Mouse (Mus musculus) left cerebral cortex, postnatal 36 days (tissue): ENCODE measurements around the gene Cip2a. TPM values are rescaled to one million over a fixed set of nuclear protein-coding genes. Genes with fewer than 3 reads are reported as not detected.
A peak's percentile ranks its signal among the peaks of the same experiment; 100 is the strongest.

ENCODE experiments used
- DNase-seq, 2 experiments: peaks; one replicate each; pipeline ENCODE4 v3.0.0; 2021 to 2022; ENCODE audit warnings: low spot score in 2 of 2, mixed read lengths in 1 of 2
- intact Hi-C: fragments of 180-260 bp; cut with DNase I; formaldehyde crosslinking; loops from one replicate; pipeline ENCODE4 v1.15.1; 2025
- total RNA-seq, 2 experiments: library from RNA; stranded (reverse); gene quantifications; 2 replicates each; pipeline ENCODE4 v1.2.3; 2021

Cip2a gene
- total RNA-seq = 1 to 10 TPM; 2.4 TPM

DNA sequence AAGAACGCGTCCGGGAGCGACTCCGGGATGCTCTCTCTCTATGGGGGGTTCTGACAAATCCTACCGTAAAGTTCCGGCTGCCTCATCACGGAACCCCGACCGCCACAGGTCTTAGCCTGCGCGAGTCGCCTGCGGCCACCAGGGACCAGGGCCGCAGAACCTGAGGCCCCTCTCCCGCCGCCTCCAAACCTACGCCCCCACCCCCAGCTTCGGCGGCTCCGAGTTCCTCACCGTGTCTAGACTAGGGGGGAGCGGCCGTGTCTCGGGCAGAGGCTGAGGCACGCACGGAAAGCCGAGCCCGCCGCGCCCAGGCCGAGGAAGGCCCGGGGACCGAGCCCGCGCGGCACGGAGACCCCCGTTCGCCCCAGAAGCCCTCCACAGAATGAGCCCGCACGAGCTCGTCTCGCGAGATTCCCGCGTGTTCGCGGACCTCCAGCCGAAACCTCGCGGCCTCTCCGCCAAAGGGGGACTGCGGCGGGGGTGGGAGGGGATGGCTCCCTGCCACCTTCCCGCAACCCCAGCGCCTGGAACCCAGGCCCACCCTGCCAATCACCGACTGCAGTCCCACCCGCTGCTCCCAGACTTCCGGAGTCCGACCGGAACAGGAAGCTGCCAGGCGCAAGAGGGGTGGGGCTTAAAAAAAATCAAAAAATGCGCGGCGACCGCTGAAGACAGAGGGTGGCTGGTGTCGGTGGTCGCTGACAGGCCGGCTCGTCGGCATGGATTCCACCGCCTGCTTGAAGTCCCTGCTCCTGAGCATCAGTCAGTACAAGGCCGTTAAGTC, at the start of gene Cip2a, which contains the start of gene Dzip3:
Gene Cip2a (plus strand): TSS at position 627 of the 784 bp plus-strand sequence.
Gene Dzip3 (minus strand): TSS at position 607 of the 784 bp plus-strand sequence.
- DNase-seq = peak; percentile 86 to 89
- intact Hi-C loops = no loop called here

DNA sequence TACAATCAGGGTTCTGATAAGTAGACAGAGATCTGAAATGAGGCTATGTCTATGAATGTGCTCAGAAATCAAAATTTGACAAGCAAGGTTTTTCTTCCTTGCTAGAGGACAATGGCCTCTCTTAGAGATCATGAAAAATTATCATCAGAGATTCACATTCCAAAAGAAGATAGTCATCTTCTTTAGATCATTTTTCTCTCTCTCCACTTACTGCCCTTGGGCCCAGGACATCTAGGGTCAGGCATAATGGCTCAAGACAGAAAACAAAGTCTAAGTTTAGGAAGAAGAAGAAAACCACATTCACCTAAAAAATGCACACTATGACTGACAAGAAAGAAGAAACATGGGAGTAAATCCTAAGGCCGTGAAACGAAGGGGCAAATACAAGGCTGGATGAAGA, 21.0 kb upstream of the Cip2a start:
- DNase-seq = no peak

GRCm38 (mm10) chr16:48973548-48973947, 20.4 kb upstream of the Cip2a start:
- intact Hi-C loops = no loop called here
- DNase-seq = no peak

More for the DNA sequence above, 21.0 kb upstream of the Cip2a start:
- intact Hi-C loops = no loop called here

DNA sequence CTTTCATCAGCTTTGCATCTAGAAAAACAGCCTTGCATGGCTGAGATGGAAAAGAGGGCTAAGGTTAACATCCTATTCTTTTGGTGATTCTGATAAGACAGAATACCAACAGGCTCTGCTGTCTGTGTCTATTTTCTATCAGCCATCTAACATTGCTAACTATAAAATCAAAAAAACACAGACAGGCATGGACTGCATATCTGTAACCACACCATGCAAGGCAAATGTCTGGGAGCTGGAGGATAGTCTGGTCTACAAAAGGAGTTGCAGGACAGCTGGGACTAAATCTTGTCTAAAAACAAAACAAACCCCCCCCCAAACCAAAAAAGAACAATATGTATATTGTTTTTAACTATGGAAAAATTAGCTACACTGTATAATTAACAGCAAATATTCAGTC, 14.0 kb upstream of the Cip2a start:
- no peak for DNase-seq
- intact Hi-C loops = no loop called here

DNA sequence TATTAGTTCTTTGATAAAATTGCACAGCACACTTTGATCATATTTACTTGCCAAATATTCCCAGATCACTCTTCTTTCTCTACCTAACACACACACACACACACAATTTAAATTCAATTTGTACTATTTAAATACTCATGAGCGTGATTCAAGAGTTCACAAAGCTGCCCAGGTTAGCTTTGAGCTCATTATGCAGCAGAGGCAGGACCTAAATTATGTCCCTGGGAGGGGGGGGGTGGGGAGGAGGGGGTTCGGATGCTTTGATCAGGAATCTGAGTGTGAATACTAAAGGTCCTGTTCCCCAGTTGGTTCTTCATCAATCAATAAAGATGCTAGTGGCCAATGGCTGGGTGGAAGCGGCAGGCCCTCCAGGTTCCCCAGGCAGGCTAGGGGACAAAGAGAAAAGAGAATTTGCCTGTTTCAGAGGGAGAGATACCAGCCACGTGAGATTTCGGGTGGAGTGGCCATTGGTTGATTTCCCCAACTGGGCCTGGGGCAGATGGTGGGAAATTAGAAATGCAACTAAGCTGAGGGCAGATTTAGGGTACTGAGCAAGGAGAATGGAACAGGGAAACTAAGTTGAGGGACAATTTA, 8.9 kb upstream of the Cip2a start:
- DNase-seq = no peak
- intact Hi-C loops = no loop called here

GRCm38 (mm10) chr16:48989700-48990099, 4.3 kb upstream of the Cip2a start:
- intact Hi-C loops = no loop called here

GRCm38 (mm10) chr16:48992437-48993230, 1.4 kb upstream of the Cip2a start:
- intact Hi-C loops = no loop called here
- DNase-seq = no peak

More at GRCm38 (mm10) chr16:48989700-48990099, 4.3 kb upstream of the Cip2a start:
- DNase-seq = no peak

DNA sequence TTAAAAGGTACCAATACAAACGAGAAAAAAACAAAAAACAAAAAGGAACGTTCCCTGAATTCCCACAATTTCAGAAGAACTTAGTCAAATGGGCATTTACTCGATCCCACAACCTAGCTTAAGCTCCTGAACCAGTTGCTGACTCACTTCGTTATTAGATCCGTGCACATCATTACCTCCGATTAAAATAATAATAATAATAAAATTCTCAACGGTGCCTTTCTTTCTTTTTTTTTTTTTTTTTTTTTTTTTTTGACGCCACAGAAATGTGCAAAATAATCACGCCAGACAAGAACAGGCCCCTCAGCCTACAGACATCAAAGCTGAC, 790 bp upstream of the Cip2a start:
- intact Hi-C loops = no loop called here
- no peak for DNase-seq

DNA sequence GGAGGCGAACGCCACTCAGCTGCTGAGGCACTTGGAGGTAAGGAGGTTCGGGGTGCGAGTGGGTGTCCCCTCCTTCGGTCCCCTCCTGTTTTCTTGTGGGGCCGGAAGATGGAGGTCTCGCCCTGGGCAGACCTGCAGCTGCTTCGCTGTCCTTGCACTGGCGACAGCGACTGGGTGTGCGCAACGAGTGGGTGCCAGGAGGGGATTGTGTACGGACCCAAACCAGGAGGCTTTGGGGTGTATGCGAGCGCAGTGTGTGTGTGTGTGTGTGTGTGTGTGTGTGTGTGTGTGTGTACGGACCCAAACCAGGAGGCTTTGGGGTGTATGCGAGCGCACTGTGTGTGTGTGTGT, 333 bp downstream of the Cip2a start:
- intact Hi-C loops = no loop called here
- no peak for DNase-seq

GRCm38 (mm10) chr16:49004151-49004550, 10.2 kb downstream of the Cip2a start:
- peak in 1 of 2 experiments; percentile 29 for DNase-seq
- intact Hi-C loops = no loop called here

DNA sequence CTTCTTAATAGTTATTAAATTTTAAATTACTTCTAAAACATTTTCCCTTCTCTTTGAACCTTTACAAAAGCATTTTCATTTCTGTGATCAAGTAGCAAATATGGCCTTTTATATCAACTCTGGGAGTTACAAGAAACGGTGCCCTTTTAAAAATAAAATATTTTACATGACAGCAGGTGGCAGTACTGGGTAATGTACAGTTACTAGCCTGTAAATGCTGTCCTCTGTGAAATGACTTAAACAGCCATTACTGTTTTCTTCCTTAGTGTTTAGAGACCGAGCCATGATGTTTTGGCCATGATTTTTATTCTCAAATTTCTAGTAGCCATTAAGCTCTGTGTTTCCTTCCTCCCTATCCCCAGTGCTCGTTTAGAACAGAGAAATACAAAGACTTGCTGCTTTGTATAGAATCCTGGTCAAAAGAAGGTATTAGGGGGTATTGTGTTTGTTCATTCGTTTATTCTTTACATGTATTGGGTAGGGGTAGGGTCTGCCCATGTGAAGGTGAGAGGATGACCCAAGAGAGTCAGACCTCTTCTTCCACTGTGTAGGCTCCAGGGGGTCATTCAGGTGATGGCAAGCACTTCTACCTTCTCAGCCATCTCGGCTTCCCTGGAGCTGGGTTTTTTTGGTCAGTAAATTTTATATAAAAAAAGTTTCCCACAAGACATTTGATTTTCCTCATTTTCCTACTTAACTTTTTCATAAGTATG, 22.8 kb downstream of the Cip2a start:
- DNase-seq = no peak
- intact Hi-C loops = loop anchor here (2.0 to 10.0 kb wide), 2 partner anchors 148 to 306 kb away; no protein-coding TSS in a partner anchor

DNA sequence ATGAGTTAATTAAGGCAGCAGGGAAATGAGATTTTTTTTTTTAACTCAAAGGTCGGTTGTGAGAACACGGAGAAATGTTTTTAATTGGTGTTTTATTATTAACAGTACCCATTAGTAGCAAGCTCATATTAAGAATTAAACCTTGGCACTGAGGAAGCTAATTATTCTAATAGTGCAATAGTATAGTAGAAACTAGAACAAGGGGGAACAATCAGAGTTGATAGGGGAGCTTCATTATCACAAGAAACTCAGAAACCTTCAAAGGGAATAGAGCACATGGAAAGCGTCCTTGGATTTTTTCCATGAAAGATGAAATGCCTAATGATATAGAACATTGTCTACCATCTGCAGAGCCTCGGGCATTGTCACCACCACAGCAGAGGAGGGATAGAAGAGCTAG, 41.9 kb downstream of the Cip2a start:
- intact Hi-C loops = no loop called here

DNA sequence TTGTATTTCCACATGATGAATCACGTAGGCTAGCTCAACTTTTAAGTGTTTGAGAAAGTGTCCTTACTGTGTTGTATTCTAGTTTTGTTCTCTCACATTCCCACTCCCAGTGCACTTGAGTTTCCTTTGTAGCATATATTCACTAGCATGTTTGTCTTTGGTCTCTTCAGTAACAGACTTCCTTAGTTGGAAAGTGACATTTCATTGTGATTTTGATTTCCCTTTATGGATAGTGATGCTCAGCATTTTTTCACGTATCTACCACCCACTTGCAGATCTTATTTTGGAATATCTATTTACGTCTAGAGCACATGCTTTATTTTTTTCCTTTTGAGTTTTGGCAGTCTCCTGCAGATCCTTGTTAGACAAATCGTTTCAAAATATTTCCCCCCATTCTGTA, 43.8 kb downstream of the Cip2a start:
- intact Hi-C loops = no loop called here
- no peak for DNase-seq

More for the DNA sequence above, 41.9 kb downstream of the Cip2a start:
- no peak for DNase-seq

GRCm38 (mm10) chr16:49040554-49041221, 46.7 kb downstream of the Cip2a start:
- intact Hi-C loops = no loop called here
- no peak for DNase-seq

DNA sequence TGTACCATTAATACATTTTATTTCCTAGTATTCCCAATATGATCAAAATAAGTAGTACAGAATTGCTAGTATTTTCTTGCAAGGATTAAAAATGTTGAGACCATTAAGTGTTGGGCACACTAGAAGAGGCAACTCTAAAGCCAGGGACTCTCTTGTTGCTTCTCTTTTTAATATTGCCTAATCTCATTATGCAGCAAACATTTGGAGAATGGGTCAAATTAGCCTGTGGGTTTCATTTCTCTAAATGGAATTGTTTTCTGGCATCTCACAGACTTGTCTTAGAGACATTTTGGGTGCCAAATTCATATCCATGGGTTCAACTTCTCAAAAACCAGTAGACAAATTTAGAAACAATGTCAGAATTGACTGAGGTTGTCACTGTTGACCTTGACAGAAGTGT, 55.2 kb downstream of the Cip2a start:
- DNase-seq = no peak
- intact Hi-C loops = no loop called here

GRCm38 (mm10) chr16:49057186-49057585, 63.2 kb downstream of the Cip2a start, which contains the start of gene Myh15:
Gene Myh15, plus strand, starts transcription at chr16:49057486.
- intact Hi-C loops = no loop called here
- no peak for DNase-seq
